Mouse (Mus musculus) large intestine, adult 2 months (tissue): Measurements from ENCODE around the gene Chst1. TPM values are rescaled to one million over a fixed set of nuclear protein-coding genes. Genes with fewer than 3 reads are reported as not detected.

Source experiments
- DNase-seq: peaks from one replicate; pipeline ENCODE4 v3.0.0-alpha.2; 2012; ENCODE audit warnings: low read depth, low spot score
- WGBS: fragments of 180-500 bp; shearing (Covaris S2); methylation state at CpG from one replicate; pipeline ENCODE4 v1.1.7; 2018; 5-methylcytosine and 5-hydroxymethylcytosine counted together
- polyA plus RNA-seq: library from polyadenylated mRNA; depleted of rRNA; stranded (reverse); fragments of >200 nt; gene quantifications from 2 replicates; pipeline ENCODE4 v1.2.3, GENCODE M21; 2012; rRNA removed

The Chst1 gene
- 4.3 and 4.8 TPM in 2 replicates for polyA plus RNA-seq

DNA sequence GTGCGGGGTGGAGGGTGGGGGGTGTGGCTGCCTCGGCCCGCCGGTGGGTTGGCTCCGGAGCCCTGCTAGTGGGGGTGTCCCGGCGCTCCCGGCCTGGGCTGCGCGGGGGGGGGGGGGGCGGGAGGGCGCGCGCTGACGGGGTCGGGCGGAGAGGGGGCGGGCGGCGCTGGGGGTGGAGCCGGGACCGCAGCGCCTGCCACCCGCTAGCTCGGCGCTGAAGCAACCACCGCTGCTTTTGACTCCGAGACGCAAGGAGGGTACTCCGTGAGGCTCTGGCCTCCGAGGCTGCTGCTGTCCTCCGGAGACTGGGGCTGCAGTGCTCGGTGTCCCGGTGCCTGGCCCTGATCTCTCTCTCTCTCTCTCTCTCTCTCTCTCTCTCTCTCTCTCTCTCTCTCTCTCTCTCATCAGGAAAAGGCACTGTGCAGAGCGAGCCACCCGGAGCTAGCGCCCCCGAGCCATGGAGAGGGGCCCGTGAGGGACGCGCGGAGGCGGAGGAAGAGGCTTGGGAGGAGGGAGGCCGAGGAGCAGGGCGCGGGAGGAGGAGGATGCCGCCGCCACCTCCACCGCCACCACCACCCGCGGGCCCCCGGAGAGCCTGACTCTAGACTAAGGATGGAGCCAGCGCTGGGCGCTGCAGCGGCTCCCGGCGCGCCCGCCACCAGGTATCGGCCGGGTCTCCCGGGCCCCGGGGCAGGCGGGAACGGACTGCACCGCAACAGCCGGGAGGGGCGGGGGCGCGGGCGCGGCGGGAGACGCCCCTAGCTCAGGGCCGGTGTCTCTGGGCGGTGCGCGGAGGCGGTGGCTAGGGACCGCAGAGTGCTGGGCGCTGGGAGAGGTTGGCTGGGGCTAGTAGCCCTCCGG is at the start of gene Chst1:
Gene Chst1, plus strand, starts transcription at position 221 of the 861 bp plus-strand sequence.
- under 1% methylated on average over 56 of the region's 82 CpGs for WGBS
- no peak for DNase-seq

DNA sequence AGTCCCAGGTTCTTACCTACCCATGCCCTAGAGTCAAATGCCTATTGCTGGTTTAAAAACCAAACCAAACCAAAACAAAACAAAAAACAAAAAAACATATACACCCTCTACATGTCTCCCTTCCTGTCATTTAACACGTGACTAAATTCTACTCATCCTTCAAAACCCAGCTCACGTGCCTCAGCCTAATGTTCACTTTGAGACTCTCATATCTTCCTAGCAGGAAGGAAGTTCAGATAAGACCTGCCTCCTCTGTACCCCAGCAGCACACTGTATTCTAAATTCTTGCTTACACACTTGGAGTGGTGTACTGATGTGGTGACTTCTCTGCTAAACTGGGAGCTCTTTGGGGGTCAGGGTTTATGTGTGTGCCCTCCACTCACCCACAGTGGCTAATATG is 49.5 kb upstream of the Chst1 start:
- WGBS, result 56% methylated on average over 2 of the region's 2 CpGs

DNA sequence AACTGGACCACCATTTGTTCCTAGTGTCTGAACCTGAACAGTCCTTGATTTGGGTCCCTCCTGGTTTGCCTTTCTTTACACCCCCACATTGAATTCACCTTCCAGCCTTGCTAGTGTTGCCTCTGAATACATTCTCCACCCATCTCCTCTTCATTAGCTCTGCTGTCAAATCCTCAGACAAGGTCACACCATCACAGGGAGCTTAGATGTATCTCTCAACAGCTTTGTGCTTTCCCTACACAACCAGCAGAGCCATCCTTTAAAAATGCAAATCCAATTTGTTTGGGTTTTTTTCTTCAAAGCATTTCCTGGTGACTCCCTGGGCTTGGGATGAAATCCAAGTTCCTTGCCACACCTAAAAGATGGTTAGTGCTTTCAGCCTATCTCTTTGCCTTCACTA is 45.0 kb upstream of the Chst1 start:
- no peak for DNase-seq

More for the DNA sequence above, 49.5 kb upstream of the Chst1 start:
- DNase-seq, result no peak

DNA sequence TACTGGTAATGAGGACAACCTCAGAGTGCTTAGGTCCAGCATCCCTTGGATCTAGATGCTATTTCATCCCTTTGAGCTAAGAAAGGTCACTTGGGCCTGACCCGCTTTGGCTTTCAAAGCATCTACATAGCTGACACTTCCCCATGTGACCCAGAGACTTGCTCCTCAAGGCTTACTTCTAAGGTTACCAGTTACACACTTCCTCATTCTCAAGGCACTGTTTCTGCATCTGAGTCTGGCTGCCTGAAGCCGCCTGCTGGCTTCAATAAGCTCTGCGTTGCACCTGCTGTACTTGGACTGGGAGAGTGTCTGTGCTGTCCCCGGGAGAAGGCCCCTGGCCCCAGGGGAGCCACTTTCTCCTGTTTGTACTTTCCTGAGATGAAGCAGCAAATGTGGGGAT is 36.6 kb upstream of the Chst1 start:
- 48% methylated on average over 4 of the region's 4 CpGs for WGBS
- no peak for DNase-seq

DNA sequence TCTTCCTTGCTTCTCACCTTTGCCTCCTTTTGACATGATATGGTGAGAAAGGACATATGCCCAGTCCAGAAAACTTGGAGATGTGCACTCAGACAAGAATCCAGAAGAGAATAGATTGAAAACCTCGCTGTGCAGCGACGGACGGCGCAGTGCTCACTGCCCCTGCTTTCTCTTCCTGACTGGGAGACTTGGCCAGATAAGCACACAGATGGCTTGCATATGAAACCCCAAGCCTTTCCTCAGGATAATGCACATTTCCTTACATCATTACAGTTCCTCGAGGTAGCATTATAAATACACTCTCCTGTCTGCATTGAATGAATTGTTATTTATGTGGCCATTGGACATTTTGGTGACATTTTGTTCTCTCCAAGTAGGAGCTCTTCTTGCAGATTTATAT is 28.9 kb upstream of the Chst1 start:
- 83% methylated on average over 6 of the region's 6 CpGs for WGBS

DNA sequence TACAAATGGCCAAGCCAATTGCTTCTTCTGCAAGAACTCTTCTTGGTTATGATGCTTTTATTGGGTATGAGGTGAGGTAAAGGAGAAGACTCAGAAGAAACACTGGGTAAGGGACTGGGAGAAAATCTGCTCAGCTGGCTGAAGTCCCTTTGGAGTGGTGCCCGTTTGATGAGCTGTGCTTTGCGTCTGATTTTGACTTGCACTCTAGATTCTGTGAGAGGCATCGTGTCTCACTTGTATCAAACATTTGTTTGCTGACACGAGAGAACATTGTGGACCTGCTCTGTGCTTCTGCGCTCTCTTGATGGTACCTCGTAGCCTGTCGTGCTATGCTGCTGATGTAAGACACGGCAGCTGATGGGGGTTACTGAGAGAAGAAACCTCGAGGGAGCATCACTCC is 21.7 kb upstream of the Chst1 start:
- 71% methylated on average over 9 of the region's 9 CpGs for WGBS
- DNase-seq, result no peak

More for the DNA sequence above, 28.9 kb upstream of the Chst1 start:
- no peak for DNase-seq

DNA sequence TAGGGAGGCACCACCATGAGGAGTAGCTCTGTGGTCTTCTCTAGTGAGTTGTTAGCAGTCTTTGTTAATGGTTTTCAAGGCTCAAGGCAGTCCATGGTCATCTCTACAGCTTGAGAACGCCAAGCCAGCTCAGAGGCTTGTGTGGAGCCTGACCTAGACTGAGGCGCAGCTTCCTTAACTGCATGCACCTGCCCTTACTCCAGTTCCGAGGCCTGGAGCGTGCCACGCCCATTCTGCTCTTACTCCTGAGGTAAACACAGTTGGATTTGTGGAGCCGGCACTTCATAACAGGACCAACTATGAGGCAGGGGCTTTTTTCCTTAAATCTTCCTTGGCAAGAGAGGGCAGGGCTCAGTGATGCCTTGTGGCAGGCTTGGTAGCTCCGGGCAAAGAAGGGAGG is 18.2 kb upstream of the Chst1 start:
- no peak for DNase-seq
- WGBS, result 36% methylated on average over 7 of the region's 7 CpGs

DNA sequence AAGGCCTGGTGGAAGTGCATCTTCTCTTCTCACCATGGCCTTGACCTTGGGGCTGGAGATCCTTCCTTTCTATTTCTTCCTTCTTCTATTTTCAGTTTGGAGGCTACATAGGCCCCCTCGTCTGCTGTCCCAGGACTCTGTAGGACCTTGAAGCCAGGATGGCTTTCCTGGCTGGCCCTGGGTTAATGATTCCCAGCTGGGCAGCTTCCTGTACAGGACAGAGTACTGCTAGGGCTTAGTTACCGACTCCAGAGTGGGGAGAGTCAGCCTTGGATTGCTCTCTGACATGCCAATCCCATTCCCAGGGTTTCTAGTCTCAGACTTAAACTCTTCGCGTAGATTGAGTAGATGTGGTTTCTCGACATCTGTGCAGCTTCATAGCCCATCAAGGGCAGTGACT is 16.9 kb upstream of the Chst1 start:
- WGBS, result 60% methylated on average over 5 of the region's 5 CpGs
- DNase-seq, result no peak

DNA sequence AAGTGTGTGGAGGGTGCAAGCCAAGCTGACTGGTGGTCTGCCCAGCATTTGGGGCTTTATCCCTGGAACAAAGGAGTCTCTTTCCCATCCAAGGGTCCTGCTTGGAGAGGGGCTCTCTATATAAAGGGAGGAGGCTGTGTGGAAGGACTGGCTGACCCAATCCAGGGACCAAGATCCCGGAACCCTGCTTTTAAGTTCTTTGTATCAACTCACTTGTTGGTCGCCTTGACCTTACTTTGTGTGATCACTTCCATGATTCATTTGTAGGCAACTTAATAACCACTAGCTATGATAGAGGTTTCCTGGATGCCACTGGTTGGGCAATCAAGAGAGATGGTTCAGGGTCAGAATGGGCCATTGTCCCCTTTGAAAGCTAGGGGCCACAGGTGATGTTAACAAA is 11.7 kb upstream of the Chst1 start:
- no peak for DNase-seq
- whole genome bisulfite sequencing, result 89% methylated on average over 2 of the region's 2 CpGs

DNA sequence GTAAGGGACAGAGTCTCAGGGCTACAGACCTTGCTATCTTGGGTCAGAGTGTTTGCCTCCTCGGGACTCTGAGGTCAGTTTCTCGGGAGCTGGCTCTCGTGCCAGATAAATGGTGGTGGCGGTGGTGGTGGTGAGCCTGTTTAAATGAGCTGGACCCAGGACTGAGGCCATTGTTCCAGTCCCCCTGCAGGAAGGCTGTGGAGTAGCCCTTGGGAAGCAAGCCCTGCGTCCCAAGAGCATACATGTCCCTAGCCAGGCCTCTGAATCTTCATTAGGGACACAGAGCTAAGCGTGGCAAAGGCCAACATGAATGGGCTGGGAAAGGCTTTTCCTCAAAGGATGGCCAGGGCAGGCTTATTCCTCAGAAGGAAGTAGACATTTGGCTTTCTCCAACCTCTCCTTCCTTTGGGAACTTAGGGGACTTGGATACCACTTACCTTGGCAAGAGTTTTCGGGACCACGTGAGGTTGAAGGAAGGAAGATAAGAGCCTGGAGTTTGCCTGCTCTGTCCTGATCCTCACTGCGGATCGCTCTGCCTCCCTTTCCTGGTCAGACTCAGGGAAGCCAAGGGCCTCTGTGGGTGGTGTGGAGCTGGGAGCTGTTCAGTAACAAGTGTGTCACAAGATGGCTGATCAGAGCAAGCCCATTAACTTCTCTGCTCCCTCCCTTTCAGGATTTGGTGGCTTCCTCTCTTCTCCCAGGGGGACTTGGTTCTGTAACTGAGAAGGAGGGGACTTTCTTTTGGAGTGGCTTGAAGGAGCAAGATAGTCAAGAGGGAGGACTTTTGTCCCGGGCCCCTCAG is 4.4 kb upstream of the Chst1 start:
- no peak for DNase-seq
- 67% methylated on average over 11 of the region's 11 CpGs for WGBS

DNA sequence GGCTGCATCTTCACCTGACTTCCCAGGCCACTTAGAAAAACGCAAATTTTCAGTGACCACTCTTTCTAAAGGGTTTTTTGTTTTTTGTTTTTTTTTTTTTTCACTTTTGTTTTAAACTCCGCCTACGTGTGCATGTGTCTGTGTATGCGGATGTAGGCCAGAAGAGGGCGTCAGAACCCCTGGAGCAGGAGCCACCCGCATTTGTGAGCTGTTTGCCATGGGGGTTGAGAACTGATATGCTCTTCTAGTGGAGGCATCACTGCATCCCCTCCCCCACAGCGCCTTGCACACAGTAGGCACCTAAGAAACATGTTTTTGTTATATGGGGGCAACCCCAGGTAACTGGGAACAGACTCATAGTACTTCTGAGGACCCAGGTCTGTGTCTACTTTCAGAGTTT is 2.2 kb upstream of the Chst1 start:
- 26% methylated on average over 7 of the region's 7 CpGs for WGBS
- no peak for DNase-seq

DNA sequence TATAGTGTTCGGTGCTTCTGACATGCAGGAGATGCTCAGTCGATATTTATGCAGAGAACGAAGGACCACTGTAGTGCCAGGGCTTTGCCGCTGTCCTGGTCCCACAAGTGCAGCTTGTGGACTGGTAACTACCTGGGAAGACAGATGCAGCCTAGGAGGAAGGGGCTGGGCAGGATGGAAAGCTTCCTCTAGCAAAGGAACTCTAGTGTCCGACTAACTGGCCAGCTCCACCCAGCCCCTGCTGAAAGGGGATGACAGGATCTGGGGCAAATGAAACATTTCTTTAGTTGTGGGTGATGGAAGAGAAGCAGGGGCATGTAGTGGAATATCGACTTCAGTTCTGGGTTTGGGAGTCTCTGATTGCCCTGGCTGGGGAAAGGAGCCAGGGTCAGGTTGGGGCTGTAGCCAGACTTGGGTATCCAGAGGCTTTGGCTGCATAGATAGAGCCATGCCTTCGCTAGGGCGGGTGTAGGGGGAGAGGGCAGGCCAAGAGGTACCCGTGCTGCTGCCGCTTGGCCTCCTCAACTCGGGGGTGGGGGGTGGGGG is 493 bp upstream of the Chst1 start:
- no peak for DNase-seq
- 28% methylated on average over 11 of the region's 11 CpGs for WGBS

DNA sequence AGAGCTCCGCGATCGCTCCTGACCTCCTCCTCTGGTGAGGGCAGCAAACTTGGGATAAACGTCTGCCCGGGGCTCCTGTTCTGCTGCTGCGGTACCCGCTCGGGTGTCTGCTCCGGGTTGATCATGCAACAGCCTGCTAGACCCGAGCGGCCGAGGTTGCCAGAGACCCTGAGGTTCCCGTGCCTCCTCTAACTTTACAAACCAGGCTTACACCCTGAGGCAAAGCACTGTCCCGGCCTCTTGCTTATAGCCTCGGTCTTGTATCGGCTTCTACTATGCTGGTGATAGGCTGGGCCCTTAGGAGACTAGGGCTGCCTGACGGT is 802 bp downstream of the Chst1 start:
- 4% methylated on average over 14 of the region's 17 CpGs for WGBS

DNA sequence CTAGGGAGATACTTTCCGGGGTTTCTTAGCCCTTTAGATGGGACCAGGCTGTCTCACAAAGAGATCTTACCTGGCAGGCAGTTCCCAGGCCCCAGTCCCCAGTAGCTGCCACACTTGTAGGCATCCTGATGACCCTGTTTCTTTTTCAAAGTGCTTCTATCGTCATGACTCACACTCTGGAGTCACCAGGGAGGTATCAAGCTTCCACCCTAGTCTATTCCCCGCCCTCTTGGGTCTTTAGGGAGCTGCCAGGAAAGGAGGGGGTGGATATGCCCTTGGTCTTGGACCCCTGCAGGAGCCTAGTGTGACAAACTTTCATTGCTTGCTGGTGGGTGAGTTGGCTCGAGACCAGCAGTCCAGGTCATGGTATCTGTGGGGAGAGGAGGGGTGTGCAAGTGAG is 1.7 kb downstream of the Chst1 start:
- DNase-seq, result no peak
- WGBS, result 38% methylated on average over 4 of the region's 4 CpGs

More for the DNA sequence above, 802 bp downstream of the Chst1 start:
- DNase-seq, result no peak

DNA sequence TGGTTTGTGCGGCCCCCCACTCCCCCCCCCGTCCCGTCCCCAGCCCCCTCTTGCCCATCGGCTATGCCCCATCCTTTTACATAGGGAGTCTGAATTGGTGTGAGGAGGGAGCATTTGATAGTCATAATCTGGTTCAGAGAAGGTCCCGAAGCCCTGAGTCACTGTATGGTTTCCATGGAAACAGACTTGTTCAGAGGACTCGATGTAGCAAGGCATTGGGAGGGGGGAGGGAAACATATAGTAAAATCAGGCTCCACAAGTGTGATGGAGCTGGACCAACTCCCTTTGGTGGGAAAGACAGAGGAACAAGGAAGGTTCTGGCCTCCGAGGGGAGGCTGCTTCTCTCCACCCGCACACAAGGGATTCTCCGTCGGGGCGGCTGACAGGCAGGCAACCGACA is 2.6 kb downstream of the Chst1 start:
- WGBS, result 34% methylated on average over 12 of the region's 12 CpGs
- DNase-seq, result no peak

DNA sequence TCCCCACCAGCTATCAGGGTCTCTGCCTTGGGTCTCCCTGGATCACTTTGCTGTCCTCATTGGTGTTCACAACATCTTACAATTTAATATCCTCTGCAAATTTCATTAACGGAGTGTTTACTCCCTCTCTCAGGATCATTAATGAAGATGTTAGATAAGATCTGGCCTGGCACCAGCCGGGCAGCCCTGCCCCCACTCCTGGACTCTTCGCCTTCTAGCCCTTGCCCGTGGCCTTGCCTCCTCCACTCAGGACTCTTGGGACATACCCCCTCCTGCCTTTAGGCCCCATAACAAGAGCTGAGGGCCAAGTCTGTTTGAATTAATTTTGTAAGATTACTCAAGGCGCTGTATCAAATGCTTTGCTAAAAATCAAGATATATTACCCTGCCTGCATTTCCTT is 4.1 kb downstream of the Chst1 start:
- no peak for DNase-seq
- 78% methylated on average over 5 of the region's 5 CpGs for WGBS

DNA sequence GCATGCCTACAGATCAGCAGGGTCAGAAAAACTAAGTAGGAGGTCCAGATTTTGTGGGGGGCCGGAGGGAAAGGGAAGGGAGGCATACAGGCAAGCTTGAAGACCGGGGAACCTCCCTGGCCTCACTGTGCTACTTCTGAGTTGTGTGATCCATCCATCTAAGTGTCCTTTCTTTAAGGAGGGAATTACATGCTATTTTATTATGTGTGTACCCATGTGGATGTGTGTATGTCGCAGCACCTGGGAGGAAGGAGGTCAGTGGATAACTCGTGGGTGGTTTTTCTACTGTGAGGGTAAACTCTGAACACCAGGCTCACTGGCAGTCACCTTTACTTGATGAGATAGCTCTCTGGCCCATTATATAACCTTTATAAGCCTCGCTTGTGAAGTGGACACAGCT is 5.1 kb downstream of the Chst1 start:
- 75% methylated on average over 5 of the region's 5 CpGs for WGBS

DNA sequence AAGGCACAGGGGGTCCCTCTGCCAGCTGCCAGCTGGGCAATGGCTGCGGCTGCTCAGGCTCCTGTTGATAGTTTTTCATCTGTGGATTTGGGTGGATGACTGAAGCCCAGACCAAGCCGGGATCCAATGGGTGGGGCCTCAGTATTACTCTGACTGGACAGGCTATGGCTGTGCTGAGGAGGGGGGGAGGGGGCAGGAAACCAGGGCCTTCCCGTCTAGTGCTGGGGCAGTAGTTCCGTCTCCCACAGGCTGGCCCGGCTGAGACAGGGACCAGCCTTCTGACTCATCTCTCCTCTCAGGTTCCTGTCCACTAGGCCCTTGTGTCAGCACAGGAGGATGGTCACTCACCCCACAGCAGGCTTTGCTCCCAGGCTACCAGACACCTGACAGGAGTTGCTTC is 6.5 kb downstream of the Chst1 start:
- 47% methylated on average over 5 of the region's 5 CpGs for WGBS
- DNase-seq, result no peak

More for the DNA sequence above, 5.1 kb downstream of the Chst1 start:
- no peak for DNase-seq

DNA sequence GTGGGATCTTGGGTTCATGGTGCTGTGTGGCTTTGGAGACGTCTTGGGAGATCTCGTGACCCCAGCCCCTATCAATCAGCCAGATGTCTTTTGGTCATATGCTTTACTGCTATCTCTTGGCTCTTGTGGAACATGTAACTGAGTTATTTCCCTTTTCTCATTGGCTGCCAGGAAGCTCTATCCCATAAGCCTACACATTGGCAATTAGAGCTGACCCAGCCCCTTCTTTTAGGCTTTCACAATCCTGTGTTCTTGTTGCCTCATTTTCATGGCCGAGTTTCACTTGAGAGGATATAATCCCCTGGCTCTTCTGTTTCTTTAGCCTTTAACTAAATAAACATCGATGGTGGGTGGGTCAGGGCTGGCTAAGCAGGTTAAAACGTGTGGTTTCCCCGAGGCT is 7.6 kb downstream of the Chst1 start:
- no peak for DNase-seq
- 48% methylated on average over 6 of the region's 6 CpGs for WGBS

DNA sequence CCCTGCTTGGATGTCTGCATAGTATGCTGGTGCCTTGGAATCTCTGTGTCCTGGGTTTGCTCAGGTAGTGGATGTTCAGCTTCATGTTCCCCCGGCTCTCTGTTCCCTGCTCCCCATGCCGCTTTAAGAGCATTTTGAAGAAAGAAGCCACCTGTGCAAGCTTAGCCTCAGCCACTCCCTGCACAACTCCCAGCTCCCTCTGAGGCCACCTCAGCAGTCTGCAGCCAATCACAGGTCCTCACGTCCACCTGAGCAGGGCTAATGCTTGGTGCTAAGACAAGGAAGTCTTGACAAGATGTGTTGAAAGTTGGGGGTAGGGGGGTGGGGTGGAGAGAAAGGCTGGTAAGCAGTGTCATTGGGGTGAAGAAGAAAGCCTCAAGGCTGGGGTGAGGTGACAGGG is 8.1 kb downstream of the Chst1 start:
- 33% methylated on average over 3 of the region's 3 CpGs for WGBS
- DNase-seq, result no peak
